Mouse (Mus musculus): ENCODE measurements at regions not wholly inside any gene's neighbourhood (a gene's known extent, or its start where the extent isn't known, plus 50 kb on each side); places are given as distances from the start of the nearest gene placed in this dataset.
"Not testable (repeated sequence)": the region's sequence is repeated elsewhere in the genome, so short reads cannot be mapped to it uniquely, and the experiment has no call there.

GRCm38 (mm10) chr1:161613658-161614057, 119.2 kb downstream of the Tnfsf18 start:
- not testable (repeated sequence) for H3K4me1 ChIP-seq (replicated peaks); ATAC-seq; H3K9ac ChIP-seq (replicated peaks); H3K27ac ChIP-seq; H3K4me2 ChIP-seq (replicated peaks); H3K4me3 ChIP-seq (replicated peaks); H3K27me3 ChIP-seq; H3K9me3 ChIP-seq; H3K36me3 ChIP-seq
- 95% methylated on average over 10 of the region's 10 CpGs for WGBS

DNA sequence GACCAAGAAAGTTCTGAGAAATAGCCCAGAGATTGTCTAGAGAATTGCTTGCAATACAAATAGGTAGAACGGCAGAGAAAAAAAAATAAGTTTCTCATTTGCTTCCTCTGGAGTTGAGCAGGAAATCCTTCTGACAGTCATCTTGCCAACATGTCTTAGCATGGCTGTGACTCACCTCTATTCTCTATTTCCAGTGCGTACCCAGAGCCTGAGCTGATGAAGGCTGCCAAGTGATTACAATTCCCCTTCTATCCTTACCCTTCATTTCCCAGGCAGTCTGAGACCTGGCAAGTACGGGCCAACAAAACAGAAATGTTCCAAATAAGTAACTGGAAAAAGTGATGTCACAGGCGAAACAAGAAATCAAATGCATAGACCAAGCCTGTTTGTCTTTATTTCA, 113.0 kb downstream of the Tnfsf18 start:
- WGBS: 94% methylated on average over 4 of the region's 4 CpGs
- no peak for ATAC-seq
- H3K9ac ChIP-seq (replicated peaks): no peak overlapping the region

DNA sequence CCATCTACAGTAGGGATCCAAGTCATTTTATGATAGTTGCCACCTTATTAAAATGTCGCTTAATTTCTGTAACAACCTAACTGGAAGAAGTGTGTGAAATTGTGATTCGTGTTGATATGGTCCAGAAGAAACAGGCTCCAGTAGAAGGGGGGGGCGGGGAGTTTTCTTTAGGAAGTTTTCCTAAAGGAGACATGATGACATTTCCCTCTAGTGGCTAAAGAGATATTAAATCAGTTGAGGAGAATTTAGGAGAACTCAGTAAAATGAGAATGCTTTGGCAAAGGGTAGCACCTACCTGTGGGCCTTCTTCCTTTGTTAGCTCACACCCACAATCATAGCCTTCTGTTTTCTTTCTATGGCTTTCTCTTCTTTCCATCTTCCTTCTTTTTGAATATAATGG, 107.7 kb downstream of the Tnfsf18 start:
- H3K36me3 ChIP-seq: no peaks in the 10 kb centered on the region
- WGBS: 88% methylated on average over 3 of the region's 3 CpGs

More for the DNA sequence above, 113.0 kb downstream of the Tnfsf18 start:
- no peaks in the 10 kb centered on the region for H3K4me1 ChIP-seq (replicated peaks)
- no peaks in the 10 kb centered on the region for H3K36me3 ChIP-seq
- no peak overlapping the region for H3K4me3 ChIP-seq (replicated peaks)
- H3K4me2 ChIP-seq (replicated peaks): no peak overlapping the region
- no peaks in the 10 kb centered on the region for H3K27me3 ChIP-seq
- H3K9me3 ChIP-seq: 0 out of 2 replicates have a peak, but pooled peaks cover 5% of the 10 kb centered on the region
- H3K27ac ChIP-seq: no peak overlapping the region

GRCm38 (mm10) chr1:161601167-161601566, 106.7 kb downstream of the Tnfsf18 start:
- no peak overlapping the region for H3K4me3 ChIP-seq (replicated peaks)
- H3K36me3 ChIP-seq: no peaks in the 10 kb centered on the region
- H3K4me1 ChIP-seq (replicated peaks): no peaks in the 10 kb centered on the region
- WGBS: 96% methylated on average over 2 of the region's 2 CpGs
- H3K27ac ChIP-seq: no peak overlapping the region
- H3K9me3 ChIP-seq: no peaks in the 10 kb centered on the region
- H3K27me3 ChIP-seq: no peaks in the 10 kb centered on the region
- no peak overlapping the region for H3K9ac ChIP-seq (replicated peaks)
- H3K4me2 ChIP-seq (replicated peaks): no peak overlapping the region
- ATAC-seq: no peak

More for the DNA sequence above, 107.7 kb downstream of the Tnfsf18 start:
- Histone ChIP-seq H3K9ac (replicated peaks) (no peak overlapping the region), H3K4me1 (replicated peaks) (no peaks in the 10 kb centered on the region), H3K4me2 (replicated peaks) (no peak overlapping the region), H3K27me3 (no peaks in the 10 kb centered on the region), H3K27ac (no peak overlapping the region), H3K4me3 (replicated peaks) (no peak overlapping the region), H3K9me3 (no peaks in the 10 kb centered on the region)
- no peak for ATAC-seq

DNA sequence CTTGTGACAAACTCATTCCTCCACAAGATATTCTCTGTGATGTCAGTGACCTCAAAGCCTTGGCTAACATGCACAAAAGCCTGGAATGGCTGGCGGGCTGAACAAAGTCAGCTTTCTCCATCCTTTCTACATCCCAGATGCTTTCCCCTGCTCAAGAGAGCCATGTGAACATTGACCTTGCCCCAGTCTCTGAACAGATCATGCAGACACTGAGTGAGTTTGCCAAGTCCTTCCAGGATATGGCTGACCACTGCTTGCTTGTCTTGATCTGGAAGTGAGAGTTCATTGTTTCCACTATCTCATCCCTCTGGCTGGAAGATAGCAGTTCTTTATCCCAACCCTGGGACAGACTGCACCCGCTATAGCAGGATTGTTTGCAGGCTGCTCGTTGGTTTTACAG, 103.7 kb downstream of the Tnfsf18 start:
- no peak for ATAC-seq
- no peaks in the 10 kb centered on the region for H3K9me3 ChIP-seq

GRCm38 (mm10) chr1:161576530-161576929, 82.1 kb downstream of the Tnfsf18 start:
- no peak overlapping the region for H3K9ac ChIP-seq (replicated peaks)
- ATAC-seq: no peak
- no peak overlapping the region for H3K27ac ChIP-seq
- WGBS: 81% methylated on average over 1 of the region's 1 CpGs
- no peaks in the 10 kb centered on the region for H3K36me3 ChIP-seq
- H3K4me1 ChIP-seq (replicated peaks): no peaks in the 10 kb centered on the region
- H3K9me3 ChIP-seq: no peaks in the 10 kb centered on the region
- no peak overlapping the region for H3K4me2 ChIP-seq (replicated peaks)
- no peaks in the 10 kb centered on the region for H3K27me3 ChIP-seq
- no peak overlapping the region for H3K4me3 ChIP-seq (replicated peaks)

More for the DNA sequence above, 103.7 kb downstream of the Tnfsf18 start:
- H3K36me3 ChIP-seq: no peaks in the 10 kb centered on the region
- H3K4me1 ChIP-seq (replicated peaks): no peaks in the 10 kb centered on the region
- no peak overlapping the region for H3K9ac ChIP-seq (replicated peaks)
- no peak overlapping the region for H3K4me2 ChIP-seq (replicated peaks)
- no peak overlapping the region for H3K27ac ChIP-seq
- WGBS: 92% methylated on average over 3 of the region's 3 CpGs
- no peaks in the 10 kb centered on the region for H3K27me3 ChIP-seq
- H3K4me3 ChIP-seq (replicated peaks): no peak overlapping the region

DNA sequence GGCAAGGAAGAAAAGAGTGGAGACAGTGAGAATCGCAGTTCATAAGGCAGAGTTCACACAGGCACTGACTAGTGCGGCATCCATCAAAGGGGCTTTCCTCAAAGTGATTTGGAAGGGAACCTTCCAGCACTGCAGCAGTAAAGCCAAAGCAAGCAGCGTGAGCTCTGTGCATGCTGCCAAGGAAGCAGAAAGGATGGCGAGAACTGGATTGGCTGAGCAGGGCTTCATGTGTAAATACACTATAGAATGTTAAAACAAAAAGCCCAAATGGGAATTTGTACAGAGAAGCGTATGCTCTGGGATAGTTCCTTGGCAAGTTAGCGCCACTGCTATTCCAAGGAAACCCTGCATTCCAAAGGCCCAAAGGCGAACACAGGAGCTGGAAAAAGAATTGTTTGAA, 81.5 kb downstream of the Tnfsf18 start:
- ATAC-seq: peak; percentile 45; the same call in 1 of the 2 replicates
- H3K9ac ChIP-seq (replicated peaks): no peak overlapping the region
- H3K27me3 ChIP-seq: no peaks in the 10 kb centered on the region
- no peaks in the 10 kb centered on the region for H3K4me1 ChIP-seq (replicated peaks)
- no peak overlapping the region for H3K27ac ChIP-seq
- H3K4me3 ChIP-seq (replicated peaks): no peak overlapping the region
- WGBS: 72% methylated on average over 7 of the region's 7 CpGs
- no peaks in the 10 kb centered on the region for H3K36me3 ChIP-seq
- H3K9me3 ChIP-seq: no peaks in the 10 kb centered on the region
- H3K4me2 ChIP-seq (replicated peaks): no peak overlapping the region

DNA sequence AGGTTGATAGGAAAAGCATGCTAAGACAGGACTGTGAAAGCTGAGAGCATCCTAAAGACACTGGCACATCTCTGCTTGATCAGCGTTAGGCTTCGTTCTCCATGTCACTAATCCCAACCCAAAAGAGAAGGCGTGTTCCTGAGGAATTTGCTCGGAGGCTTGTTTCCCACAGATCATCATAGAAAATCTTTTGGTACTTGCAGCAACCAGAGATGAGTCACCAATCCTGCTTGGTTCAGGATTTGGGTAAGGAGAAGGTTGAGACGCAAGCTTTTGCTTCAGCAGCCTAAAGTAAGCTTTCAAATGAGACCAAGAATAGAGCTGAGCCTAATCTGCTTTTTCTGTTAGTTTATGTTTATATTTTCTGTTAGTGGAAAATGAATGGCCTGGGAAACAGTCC, 80.7 kb downstream of the Tnfsf18 start:
- Histone ChIP-seq H3K4me1 (replicated peaks) (no peaks in the 10 kb centered on the region), H3K4me2 (replicated peaks) (no peak overlapping the region), H3K9me3 (no peaks in the 10 kb centered on the region), H3K27ac (no peak overlapping the region), H3K27me3 (no peaks in the 10 kb centered on the region), H3K9ac (replicated peaks) (no peak overlapping the region), H3K4me3 (replicated peaks) (no peak overlapping the region), H3K36me3 (no peaks in the 10 kb centered on the region)
- no peak for ATAC-seq
- WGBS: 88% methylated on average over 5 of the region's 5 CpGs

DNA sequence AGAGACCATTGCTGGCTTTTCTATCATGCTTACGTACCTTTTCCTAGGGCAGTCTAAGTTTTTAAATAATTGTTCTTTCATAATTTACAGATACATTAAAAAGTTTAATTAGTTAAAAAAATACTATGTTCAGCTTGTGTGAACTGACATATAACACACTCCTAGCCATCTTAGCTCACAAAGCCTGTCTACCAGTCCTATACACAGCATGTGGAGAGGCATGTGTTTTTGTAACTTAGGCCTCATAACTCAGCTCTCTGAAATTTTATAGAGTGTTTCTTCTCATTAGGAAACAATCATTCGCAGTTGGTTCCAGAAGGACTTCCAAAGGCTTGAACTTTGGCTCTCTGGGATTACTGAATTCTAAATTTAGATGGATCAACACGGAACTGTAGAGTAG, 76.3 kb downstream of the Tnfsf18 start:
- no peak for ATAC-seq

DNA sequence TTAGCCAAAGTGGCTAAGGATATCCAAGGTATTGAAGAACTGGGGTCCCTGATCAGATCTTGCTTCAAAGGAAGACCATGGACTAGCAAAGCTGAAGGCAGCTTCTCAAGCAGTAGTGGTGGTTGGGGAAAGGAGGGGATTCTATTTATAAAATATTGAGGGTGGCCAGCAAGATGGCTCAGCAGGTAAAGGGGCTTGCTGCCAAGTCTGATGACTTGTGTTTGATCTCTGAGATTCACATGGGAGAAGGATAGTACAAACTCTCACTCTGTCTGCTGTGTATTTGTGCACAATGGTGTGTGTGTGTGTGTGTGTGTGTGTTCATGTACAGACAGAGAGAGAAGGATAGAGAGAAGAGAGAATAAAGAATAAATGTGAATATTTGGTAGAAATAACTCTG, 73.4 kb downstream of the Tnfsf18 start:
- H3K4me3 ChIP-seq (replicated peaks): no peak overlapping the region
- no peak overlapping the region for H3K4me2 ChIP-seq (replicated peaks)
- no peaks in the 10 kb centered on the region for H3K4me1 ChIP-seq (replicated peaks)
- no peaks in the 10 kb centered on the region for H3K9me3 ChIP-seq
- no peak for ATAC-seq
- H3K27ac ChIP-seq: no peak overlapping the region
- no peaks in the 10 kb centered on the region for H3K27me3 ChIP-seq
- no peak overlapping the region for H3K9ac ChIP-seq (replicated peaks)
- no peaks in the 10 kb centered on the region for H3K36me3 ChIP-seq

More for the DNA sequence above, 76.3 kb downstream of the Tnfsf18 start:
- no peaks in the 10 kb centered on the region for H3K4me1 ChIP-seq (replicated peaks)
- no peaks in the 10 kb centered on the region for H3K36me3 ChIP-seq
- H3K9me3 ChIP-seq: no peaks in the 10 kb centered on the region
- no peak overlapping the region for H3K4me3 ChIP-seq (replicated peaks)
- WGBS: 87% methylated on average over 3 of the region's 3 CpGs
- no peak overlapping the region for H3K27ac ChIP-seq
- no peaks in the 10 kb centered on the region for H3K27me3 ChIP-seq
- H3K9ac ChIP-seq (replicated peaks): no peak overlapping the region
- H3K4me2 ChIP-seq (replicated peaks): no peak overlapping the region

- Histone ChIP-seq H3K9me3 (no peaks in the 10 kb centered on the region), H3K36me3 (no peaks in the 10 kb centered on the region), H3K4me2 (replicated peaks) (no peak overlapping the region), H3K4me3 (replicated peaks) (no peak overlapping the region), H3K27me3 (no peaks in the 10 kb centered on the region), H3K4me1 (replicated peaks) (no peaks in the 10 kb centered on the region), H3K27ac (no peak overlapping the region), H3K9ac (replicated peaks) (no peak overlapping the region)
- WGBS: 80% methylated on average over 3 of the region's 3 CpGs
- ATAC-seq: no peak
These were observed 65.9 kb downstream of the Tnfsf18 start for GRCm38 (mm10) chr1:161560368-161560767.
